Comparison of ENCODE assay signal across 11 mouse cellular contexts in the genomic region with DNA sequence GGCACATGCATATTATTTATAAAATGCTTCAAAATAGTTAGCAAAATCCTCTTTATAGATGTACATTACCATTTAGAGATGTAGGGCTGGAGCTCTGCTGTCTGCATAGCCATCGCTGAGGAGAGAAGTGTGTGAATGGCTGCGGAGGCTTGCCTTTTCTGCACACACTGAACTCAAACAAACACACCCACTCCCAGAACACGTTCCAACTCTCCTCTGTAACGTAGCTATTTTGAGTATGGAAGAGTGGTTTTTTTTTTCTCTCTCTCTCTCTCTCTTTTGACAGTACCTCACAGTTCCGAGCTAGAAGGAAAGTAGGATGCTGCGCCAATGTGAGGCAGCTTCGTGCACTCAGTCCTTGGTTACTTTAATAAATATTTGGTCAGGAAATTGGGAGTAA. TPM values are rescaled to one million over a fixed set of nuclear protein-coding genes. Genes with fewer than 3 reads are reported as not detected.
DNase-seq lines count a peak whose midpoint lies in the region; ATAC-seq and TF ChIP-seq lines count a peak whose summit lies in the region.
"Had no signal": no experiment of that assay in that cellular context is flagged by ENCODE, and none has a peak within 500 bp of the region (broad histone marks: within the 10 kb centered on the region; RNA-seq: fewer than 3 reads in every experiment).

A gene (minus strand): TSS at position 236 of the 400 bp plus-strand sequence.

- no peak within 1 kb of the TSS for H3K9ac ChIP-seq in lung, embryonic 14.5 days
- no peak within 1 kb of the TSS for H3K9ac ChIP-seq in midbrain, postnatal 0 days (replicated peaks; ENCODE audit: low read length, poor library complexity, severe bottlenecking)

- ATAC-seq in lung, embryonic 14.5 days (ENCODE audit: insufficient read depth), result peak; percentile 81
- ATAC-seq in midbrain, postnatal 0 days (ENCODE audit: low FRiP score), result no peak
- ATAC-seq: Patski had no signal

- TF ChIP-seq CTCF in lung, embryonic 14.5 days (IDR thresholded peaks at IDR 0.05; ENCODE audit: low read depth), result no peak
- no peak for TF ChIP-seq CTCF in lung, adult 2 months (IDR thresholded peaks at IDR 0.05; ENCODE audit: insufficient read depth, low read length)
- TF ChIP-seq CTCF in midbrain, postnatal 0 days (IDR thresholded peaks at IDR 0.05), result no peak

- peak within 1 kb of the TSS; percentile 12; the same call in 1 of the 2 replicates for H3K27ac ChIP-seq in lung, embryonic 14.5 days (ENCODE audit: low read depth)
- no peak within 1 kb of the TSS for H3K27ac ChIP-seq in midbrain, postnatal 0 days (ENCODE audit: low read depth, low read length)

- DNase-seq in gastrocnemius, postnatal 10 days, result no peak
- DNase-seq in gastrocnemius, adult 18-20 months (ENCODE audit: low spot score), result no peak
- DNase-seq in lung, embryonic 14.5 days, result peak; percentile 47
- DNase-seq in lung, adult 2 months, result no peak
- peak; percentile 8 for DNase-seq in layer of hippocampus, adult 9-10 months (ENCODE audit: low spot score)
- peak; percentile 25 to 45 for DNase-seq in right cerebral cortex, postnatal 10 days (ENCODE audit: low spot score in 2 of 2)
- DNase-seq in cerebellum, adult 18-20 months, result no peak
- no peak for DNase-seq in midbrain, postnatal 0 days (ENCODE audit: low spot score)
- DNase-seq: thymus, adult 2 months had no signal

- no peaks in the 10 kb centered on the region for H3K4me1 ChIP-seq in lung, embryonic 14.5 days (ENCODE audit: insufficient read depth)
- H3K4me1 ChIP-seq in lung, adult 2 months (ENCODE audit: control insufficient read depth, insufficient read depth, low read length), result no peaks in the 10 kb centered on the region
- no peaks in the 10 kb centered on the region for H3K4me1 ChIP-seq in midbrain, postnatal 0 days (ENCODE audit: insufficient read depth, low read length)

- H3K4me2 ChIP-seq in lung, embryonic 14.5 days, result peak within 1 kb of the TSS; percentile 39
- no peak within 1 kb of the TSS for H3K4me2 ChIP-seq in midbrain, postnatal 0 days (ENCODE audit: low read depth, low read length, poor library complexity, severe bottlenecking)

- no peaks in the 10 kb centered on the region for H3K27me3 ChIP-seq in lung, embryonic 14.5 days (ENCODE audit: insufficient read depth, low read length)
- H3K27me3 ChIP-seq in midbrain, postnatal 0 days (ENCODE audit: insufficient read depth, low read length), result no peaks in the 10 kb centered on the region

- peak within 1 kb of the TSS; percentile 9; the same call in 1 of the 2 replicates for H3K4me3 ChIP-seq in lung, embryonic 14.5 days (ENCODE audit: low read depth, low read length)
- H3K4me3 ChIP-seq in lung, adult 2 months (replicated peaks; ENCODE audit: extremely low read depth, low read depth, low read length), result no peak within 1 kb of the TSS
- H3K4me3 ChIP-seq in midbrain, postnatal 0 days (ENCODE audit: low read depth, low read length), result no peak within 1 kb of the TSS

- TF ChIP-seq POLR2A in lung, adult 2 months (IDR thresholded peaks at IDR 0.05; ENCODE audit: borderline replicate concordance, extremely low read depth, low read depth, low read length), result no peak

- 24% methylated on average over 7 of the region's 7 CpGs for WGBS in lung, embryonic 14.5 days
- 54% methylated on average over 7 of the region's 7 CpGs for WGBS in lung, adult 2 months
- WGBS in midbrain, postnatal 0 days, result 66% methylated on average over 7 of the region's 7 CpGs

- H3K36me3 ChIP-seq in lung, embryonic 14.5 days (ENCODE audit: insufficient read depth), result no peaks in the 10 kb centered on the region
- no peaks in the 10 kb centered on the region for H3K36me3 ChIP-seq in midbrain, postnatal 0 days (ENCODE audit: insufficient read depth, low read length)

- no peaks in the 10 kb centered on the region for H3K9me3 ChIP-seq in lung, embryonic 14.5 days (ENCODE audit: low read depth, low read length)
- 0 out of 2 replicates have a peak, but pooled peaks cover 4% of the 10 kb centered on the region for H3K9me3 ChIP-seq in midbrain, postnatal 0 days (ENCODE audit: low read length)

RNA-seq across cellular contexts. Expression of the gene that starts here (rescaled TPM):
- total RNA-seq in gastrocnemius, postnatal 10 days (2021), result 10 to 100 TPM; 16.9 to 18.7 TPM
- under 1 TPM; 0.37 to 0.83 TPM for total RNA-seq in gastrocnemius, adult 18-20 months (2021)
- polyA plus RNA-seq in lung, embryonic 14.5 days (2014; fragmentation: Nextera tagmentation; extraction: Ambion mirVana), result 2.4 and 4.7 TPM in 2 replicates
- 0.19 and 0.50 TPM in 2 replicates for polyA plus RNA-seq in lung, adult 2 months (2012; rRNA removed)
- 1.2 and 1.9 TPM in 2 replicates for total RNA-seq in midbrain, postnatal 0 days (2014; rRNA removed)
- 0.42 and 0.63 TPM in 2 replicates for polyA plus RNA-seq in midbrain, postnatal 0 days (2015; fragmentation: Nextera tagmentation; extraction: Ambion mirVana)
- total RNA-seq: liver, adult 2 months had no signal
- polyA plus RNA-seq: liver, adult 2 months; Patski had no signal

Comparison
In these comparisons a context has a peak if more than half of its experiments do, and no peak if none do; other contexts are left out.
1. DNase-seq: peak in lung, embryonic 14.5 days (single experiment), layer of hippocampus, adult 9-10 months (single experiment) and right cerebral cortex, postnatal 10 days (2 of 2); none in gastrocnemius, postnatal 10 days (single experiment), gastrocnemius, adult 18-20 months (single experiment), lung, adult 2 months (single experiment), cerebellum, adult 18-20 months (0 of 2) and midbrain, postnatal 0 days (single experiment).